Mouse (Mus musculus) cerebellum, adult 18-20 months (tissue): ENCODE measurements around the gene Vipr2.

ENCODE experiments used
- DNase-seq, 2 experiments: peaks; one replicate each; pipeline ENCODE4 v3.0.0; 2021

The Vipr2 gene

DNA sequence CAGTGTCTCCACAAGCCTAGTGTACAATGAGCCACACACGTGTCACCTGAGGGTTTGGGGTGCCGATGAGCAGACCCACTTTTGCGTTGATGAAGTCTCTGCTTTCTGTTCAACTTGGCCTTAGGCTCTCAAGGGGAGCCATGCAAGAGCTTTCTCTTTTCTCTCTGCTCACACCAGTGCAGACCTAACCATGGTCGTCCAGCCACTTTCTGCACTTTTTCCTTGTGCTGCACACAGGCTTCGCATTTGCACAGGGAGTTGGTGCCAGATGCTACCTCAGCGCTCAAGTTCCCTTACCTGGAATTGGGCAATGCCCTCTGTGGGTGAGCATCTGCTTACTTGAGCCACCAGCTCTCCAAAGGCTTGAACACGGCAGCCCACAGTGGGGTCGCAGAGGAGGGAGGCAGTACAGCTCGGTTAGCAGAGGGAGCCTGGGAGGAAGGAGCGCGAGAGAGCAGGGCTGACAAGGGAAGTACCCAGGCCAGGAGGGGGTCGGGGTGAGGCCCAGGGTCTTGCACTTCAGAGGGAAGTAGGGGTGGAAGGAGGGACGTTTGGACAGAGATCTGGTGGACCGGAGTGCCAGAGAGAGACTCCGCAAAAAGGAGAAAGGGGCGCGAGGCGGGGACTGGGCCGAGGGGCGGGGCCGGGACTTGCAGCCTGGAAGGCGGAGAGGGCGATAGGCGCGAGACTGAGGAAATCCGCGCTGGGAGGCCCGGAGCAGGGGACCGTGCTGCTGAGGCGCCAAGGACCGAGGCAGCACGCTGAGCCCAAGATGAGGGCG lies at the start of gene Vipr2:
TSS of gene Vipr2 (plus strand) at position 653 of the 781 bp plus-strand sequence.
- DNase-seq, result peak; percentile 76 to 77

DNA sequence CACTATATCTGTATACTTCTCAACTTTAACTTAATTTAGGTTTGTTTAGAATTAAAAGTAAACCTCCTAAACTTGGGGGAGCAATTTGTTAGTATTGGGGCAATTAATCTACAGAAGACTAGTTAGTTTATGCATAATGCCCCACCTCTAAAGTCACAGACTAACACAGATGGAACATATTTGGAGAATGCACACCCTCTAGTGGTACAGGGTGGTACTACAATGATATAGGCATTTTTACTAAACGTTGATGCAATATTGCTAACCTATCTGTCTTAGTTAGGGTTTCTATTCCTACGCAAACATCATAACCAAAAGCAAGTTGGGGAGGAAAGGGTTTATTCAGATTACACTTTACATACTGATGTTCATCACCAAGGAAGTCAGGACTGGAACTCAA lies 49.4 kb upstream of the Vipr2 start:
- DNase-seq, result no peak

- no peak for DNase-seq
Observed at GRCm38 (mm10) chr12:116035346-116035745, 42.2 kb upstream of the Vipr2 start.

GRCm38 (mm10) chr12:116044785-116045184 lies 32.7 kb upstream of the Vipr2 start:
- DNase-seq, result no peak

DNA sequence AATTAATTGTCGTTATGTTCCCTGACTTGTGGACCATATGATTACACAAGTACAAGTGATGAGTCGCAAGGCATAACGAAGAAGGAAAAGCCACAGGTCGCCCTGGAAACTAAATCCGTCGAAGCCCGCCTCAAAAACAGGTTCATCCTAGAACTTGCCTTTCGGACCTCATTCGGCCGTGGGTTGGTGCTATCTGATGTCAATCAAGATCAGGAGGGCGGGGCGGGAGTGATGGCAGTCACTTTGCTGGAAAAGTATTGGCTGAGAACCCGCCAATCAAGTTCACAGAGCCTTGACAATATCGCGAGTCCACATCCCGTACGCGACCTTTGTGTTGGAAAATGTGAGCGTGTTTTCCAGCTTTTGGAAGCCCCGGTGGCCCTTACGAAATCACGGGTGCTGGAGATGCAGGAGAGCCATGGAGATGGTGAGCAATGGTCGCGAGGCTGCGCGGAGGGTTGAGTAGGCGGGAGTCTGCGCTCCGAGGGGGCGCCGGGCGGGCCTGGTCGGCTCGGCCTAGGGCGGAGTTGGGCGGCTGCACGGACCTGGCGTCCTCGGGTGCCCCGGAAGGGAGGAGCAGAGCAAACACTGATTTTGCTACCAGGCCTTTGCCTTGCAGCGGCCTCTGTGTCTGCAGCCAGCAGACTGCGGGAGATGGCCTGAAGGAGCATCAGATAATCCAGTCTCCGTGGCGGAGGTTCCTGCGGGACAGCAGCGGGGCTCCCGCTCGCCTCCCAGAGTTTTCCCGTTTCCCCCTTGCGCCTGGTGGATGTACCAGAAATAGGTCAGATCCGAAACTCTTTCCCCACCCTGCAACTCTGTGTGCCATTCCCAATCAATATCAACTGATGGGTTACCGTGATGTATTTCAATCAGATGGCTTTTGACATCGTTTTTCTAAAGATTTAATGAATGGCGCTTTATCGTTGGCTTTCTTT lies 29.8 kb upstream of the Vipr2 start, which contains the start of gene Zfp386:
TSS of gene Zfp386 (plus strand) at position 285 of the 938 bp plus-strand sequence.
- peak; percentile 98 to 100 for DNase-seq

- no peak for DNase-seq
Observed at GRCm38 (mm10) chr12:116048766-116049165, 28.8 kb upstream of the Vipr2 start.

GRCm38 (mm10) chr12:116049236-116049635 lies 28.3 kb upstream of the Vipr2 start:
- no peak for DNase-seq

GRCm38 (mm10) chr12:116049701-116050100 lies 27.8 kb upstream of the Vipr2 start:
- DNase-seq, result peak in 1 of 2 experiments; percentile 7

DNA sequence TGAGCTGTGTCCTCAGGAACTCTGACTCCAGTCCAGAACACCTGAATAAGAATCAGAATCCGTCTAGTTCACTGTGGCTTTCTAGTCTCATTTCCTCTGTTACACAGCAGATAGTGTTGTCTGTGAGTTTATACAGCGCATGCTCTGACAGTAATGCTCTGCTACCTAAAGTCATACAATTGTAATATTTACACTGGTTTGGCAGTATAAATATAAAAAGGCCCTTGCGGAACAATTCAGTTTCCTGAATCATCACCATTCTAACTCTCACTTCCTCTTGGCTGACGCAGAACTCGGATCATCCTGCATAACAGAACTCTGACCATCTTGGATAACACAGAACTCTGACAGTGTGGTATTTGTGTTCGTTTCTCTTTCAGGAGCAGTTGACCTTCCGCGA lies 23.2 kb upstream of the Vipr2 start:
- no peak for DNase-seq

- no peak for DNase-seq
Observed at GRCm38 (mm10) chr12:116056112-116056511, 21.4 kb upstream of the Vipr2 start.

GRCm38 (mm10) chr12:116061561-116062193 lies 15.8 kb upstream of the Vipr2 start:
- no peak for DNase-seq

DNA sequence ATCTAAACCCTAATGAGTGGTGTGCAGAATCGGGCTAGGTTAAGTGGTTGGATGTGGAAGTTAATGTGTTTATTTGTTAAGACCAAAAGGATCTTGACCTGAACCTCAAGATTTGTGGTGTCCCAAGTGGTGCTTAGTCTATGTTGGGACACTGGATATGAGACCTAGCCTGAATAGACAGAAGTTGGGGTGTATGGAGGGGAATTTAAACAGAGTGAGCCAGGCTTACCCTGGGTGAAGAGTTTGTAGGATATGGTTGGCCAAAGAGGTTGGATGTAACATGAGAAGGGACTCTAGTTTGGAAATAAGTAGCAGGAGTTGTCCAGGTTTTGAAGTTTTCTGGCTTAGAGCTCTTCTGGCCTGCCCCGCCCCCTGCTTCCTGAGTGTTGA lies 15.3 kb upstream of the Vipr2 start:
- DNase-seq, result no peak

GRCm38 (mm10) chr12:116063020-116063419 lies 14.5 kb upstream of the Vipr2 start:
- DNase-seq, result no peak

DNA sequence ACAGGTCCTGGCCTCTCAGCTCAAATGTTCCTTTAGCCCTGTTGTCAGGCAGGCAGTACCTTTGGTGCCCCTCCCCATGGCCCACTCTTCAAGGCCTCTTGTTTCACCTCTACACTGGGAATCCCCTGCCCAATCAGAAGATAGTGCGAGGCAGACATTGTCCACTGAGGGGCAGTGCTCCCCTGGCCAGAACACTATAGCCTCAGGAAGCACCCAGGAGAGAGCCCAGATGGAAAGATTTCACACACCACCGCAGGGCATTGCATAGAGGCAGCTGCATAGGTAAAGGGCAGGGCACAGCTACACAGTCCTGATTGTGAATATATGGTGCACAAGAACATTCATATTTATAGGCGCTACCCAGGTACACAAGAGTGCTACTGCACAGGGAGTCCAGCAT lies 6.5 kb upstream of the Vipr2 start:
- DNase-seq, result peak; percentile 74 to 78

GRCm38 (mm10) chr12:116077855-116078366 lies 385 bp downstream of the Vipr2 start:
- no peak for DNase-seq

DNA sequence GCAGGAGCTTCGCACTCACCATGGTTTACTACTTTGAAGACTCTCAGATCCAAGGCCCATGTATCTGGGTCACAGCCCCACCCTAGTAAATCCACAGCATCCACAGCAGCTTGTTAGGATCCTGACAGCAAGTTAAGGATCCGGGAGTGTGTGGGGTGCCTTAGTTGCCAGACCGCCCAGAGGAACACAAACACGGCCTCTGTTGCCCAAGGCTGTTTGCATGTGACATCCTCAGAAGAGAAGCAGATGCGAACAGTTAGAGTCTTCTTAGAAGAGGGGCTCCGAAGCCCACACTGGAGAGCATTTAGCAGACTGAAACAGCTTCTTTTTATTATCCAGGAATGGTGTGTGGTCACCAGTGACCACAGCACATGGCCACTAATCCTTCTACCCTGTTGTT lies 5.6 kb downstream of the Vipr2 start:
- no peak for DNase-seq

GRCm38 (mm10) chr12:116084294-116084693 lies 6.8 kb downstream of the Vipr2 start:
- no peak for DNase-seq

GRCm38 (mm10) chr12:116086951-116087600 lies 9.6 kb downstream of the Vipr2 start:
- DNase-seq, result peak in 1 of 2 experiments; percentile 38

- peak; percentile 70 to 83 for DNase-seq
Observed at GRCm38 (mm10) chr12:116089836-116090235, 12.3 kb downstream of the Vipr2 start.

GRCm38 (mm10) chr12:116094765-116095555 lies 17.4 kb downstream of the Vipr2 start:
- DNase-seq, result no peak

DNA sequence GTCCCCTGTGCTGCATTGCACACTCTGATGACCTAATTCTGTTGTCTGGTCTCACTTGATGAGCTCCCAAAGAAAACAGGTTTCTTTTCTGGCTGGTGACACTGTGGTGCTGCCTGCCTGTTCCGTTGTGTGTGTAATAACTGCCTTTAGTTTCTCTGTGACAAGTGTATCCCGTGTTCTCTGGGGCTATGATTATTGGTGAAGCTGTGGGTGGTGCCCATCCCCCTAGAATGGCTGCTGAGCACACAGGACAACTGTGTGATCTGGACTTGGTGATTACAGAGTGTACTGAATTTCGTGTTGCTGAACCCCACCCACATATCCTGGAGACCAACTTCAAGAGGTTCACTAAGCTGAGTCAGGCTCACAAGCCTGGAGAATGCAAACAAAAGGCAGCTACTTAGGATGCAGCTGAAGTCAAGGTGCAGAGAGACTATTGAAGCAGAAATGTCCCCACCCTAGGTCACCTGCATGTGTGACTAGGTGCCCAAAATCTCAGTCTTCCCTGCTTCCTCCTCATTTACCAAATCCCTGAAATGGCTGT lies 18.9 kb downstream of the Vipr2 start:
- DNase-seq, result no peak
